Mouse (Mus musculus): ENCODE measurements at regions not wholly inside any gene's neighbourhood (a gene's known extent, or its start where the extent isn't known, plus 50 kb on each side); places are given as distances from the start of the nearest gene placed in this dataset.
"Not testable (repeated sequence)": the region's sequence is repeated elsewhere in the genome, so short reads cannot be mapped to it uniquely, and the experiment has no call there.

DNA sequence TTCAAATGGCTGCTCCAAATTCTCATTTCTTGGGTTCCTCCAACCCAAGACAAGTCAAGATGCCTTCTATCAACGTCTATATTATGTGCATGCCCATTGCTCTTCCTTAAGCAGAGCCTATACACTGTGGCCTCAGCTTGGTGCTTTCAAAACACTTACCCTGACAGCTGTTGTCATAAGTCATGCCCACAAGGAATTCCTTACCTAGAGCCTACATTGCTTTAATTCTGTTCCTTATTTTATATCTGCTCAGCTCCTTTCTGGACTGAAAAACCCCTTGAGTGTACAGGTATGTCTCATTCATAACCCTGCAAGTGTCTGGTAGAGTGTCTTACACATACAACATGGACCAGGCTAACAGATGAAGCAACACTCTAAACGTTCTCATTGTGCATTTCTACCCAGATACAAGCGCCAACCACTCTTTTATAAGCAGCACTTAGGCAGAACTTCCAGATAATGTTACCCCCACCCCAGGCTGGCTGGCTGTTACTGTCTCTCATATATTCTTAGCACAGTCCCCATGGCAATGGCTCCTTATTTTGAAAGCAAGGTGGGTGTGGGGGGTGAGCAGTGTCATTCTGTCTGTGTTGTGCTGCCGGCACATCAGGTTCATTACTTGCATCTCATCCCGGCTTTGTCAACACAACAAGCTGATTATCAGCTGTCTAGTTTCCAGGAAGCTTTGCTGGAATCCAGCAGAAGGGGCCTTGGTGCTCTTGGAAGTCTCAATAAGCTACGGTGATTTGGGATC is 176.6 kb downstream of the Ifng start:
- ATAC-seq (ENCODE audit: insufficient read depth, low FRiP score, low read depth): no peak
- Histone ChIP-seq H3K36me3 (no peaks in the 10 kb centered on the region), H3K9ac (no peak overlapping the region), H3K27ac (no peak overlapping the region), H3K4me3 (replicated peaks) (no peak overlapping the region), H3K27me3 (replicated peaks) (no peaks in the 10 kb centered on the region), H3K4me2 (no peak overlapping the region), H3K9me3 (no peaks in the 10 kb centered on the region), H3K4me1 (no peaks in the 10 kb centered on the region)
- 81% methylated on average over 6 of the region's 6 CpGs for WGBS

DNA sequence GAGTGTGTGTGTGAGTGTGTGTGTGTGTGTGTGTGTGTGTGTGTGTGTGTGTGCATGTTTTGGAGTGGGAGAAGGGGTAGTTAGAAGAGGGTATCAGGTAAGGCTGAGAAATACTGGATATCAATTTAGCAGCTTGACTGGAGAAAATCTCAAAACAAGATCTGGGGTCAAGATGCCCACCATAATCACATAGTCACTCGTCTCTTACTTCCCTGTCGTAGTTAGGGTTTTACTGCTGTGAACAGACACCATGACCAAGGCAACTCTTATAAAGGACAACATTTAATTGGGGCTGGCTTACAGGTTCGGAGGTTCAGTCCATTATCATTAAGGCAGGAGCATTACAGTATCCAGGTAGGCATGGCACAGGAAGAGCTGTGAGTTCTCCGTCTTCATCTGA is 177.4 kb downstream of the Ifng start:
- not testable (repeated sequence) for H3K27me3 ChIP-seq (replicated peaks); H3K9ac ChIP-seq; H3K36me3 ChIP-seq; ATAC-seq (ENCODE audit: insufficient read depth, low FRiP score, low read depth); H3K27ac ChIP-seq; H3K9me3 ChIP-seq; H3K4me1 ChIP-seq; H3K4me2 ChIP-seq; H3K4me3 ChIP-seq (replicated peaks)
- 89% methylated on average over 4 of the region's 4 CpGs for WGBS

DNA sequence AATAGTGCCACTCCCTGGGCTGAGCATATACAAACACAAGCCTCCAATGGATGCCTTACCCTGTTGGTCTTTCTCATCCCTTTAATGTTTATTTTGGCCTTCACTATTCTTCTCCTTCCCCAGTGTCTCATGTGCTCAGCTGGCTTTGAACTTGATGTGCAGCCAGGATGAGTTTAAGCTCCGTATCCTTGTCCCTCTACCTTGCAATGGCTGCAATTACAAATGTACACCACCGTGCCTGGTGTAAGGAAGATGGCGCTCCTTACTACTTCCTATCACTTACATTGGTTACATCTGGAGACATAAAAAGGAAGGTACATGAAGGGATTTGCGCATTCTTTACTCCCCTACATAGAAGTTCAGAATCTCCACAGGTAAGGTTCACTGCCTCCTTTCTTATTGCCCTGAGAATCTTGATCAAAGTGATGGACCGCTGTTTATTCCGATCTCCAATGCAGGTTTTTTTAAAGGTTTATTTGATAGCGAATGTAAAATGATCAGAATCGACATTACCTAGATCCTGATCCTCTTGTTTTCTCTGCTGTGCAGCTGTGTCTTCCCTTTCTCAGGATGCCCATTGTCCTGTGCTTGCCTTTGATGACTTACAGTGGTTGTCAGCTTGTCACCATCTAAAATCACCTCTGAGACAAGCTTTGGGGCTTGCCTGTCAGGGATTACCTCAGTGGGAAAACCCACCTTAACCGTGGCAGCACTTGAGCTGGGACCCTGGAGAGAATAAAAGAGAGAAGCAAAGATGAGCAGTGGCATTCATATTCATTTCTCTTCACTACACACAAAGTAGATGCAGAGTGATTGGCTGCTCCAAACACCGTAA is 178.1 kb downstream of the Ifng start:
- Histone ChIP-seq H3K9ac (no peak overlapping the region), H3K27ac (no peak overlapping the region), H3K4me2 (no peak overlapping the region), H3K4me1 (no peaks in the 10 kb centered on the region), H3K9me3 (no peaks in the 10 kb centered on the region), H3K4me3 (replicated peaks) (no peak overlapping the region), H3K27me3 (replicated peaks) (no peaks in the 10 kb centered on the region), H3K36me3 (no peaks in the 10 kb centered on the region)
- no peak for ATAC-seq (ENCODE audit: insufficient read depth, low FRiP score, low read depth)
- 90% methylated on average over 10 of the region's 10 CpGs for WGBS

DNA sequence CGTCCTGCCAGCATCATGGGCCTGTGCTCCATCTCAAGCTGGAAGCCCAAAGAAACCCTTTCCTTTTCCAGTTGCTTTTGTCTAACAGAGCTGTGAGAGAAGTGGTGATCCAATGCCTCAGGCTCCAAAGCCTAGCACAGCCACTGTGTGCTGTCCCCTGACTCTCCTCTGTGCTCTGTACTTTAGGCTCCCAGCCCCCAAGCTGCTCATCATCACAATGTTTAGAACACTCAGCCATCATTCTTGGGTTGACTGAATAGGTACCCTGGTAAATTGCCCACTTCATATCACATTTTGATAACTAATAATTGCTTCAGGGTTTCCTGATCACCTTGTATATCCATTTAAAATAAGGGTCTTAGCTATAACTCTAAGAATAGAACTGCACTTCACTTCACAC is 178.8 kb downstream of the Ifng start:
- no peaks in the 10 kb centered on the region for H3K9me3 ChIP-seq
- no peaks in the 10 kb centered on the region for H3K36me3 ChIP-seq
- H3K4me3 ChIP-seq (replicated peaks): no peak overlapping the region
- H3K4me2 ChIP-seq: no peak overlapping the region
- H3K4me1 ChIP-seq: no peaks in the 10 kb centered on the region
- H3K27me3 ChIP-seq (replicated peaks): no peaks in the 10 kb centered on the region
- H3K27ac ChIP-seq: no peak overlapping the region
- no peak overlapping the region for H3K9ac ChIP-seq
- 73% methylated on average over 1 of the region's 1 CpGs for WGBS
- ATAC-seq (ENCODE audit: insufficient read depth, low FRiP score, low read depth): no peak

DNA sequence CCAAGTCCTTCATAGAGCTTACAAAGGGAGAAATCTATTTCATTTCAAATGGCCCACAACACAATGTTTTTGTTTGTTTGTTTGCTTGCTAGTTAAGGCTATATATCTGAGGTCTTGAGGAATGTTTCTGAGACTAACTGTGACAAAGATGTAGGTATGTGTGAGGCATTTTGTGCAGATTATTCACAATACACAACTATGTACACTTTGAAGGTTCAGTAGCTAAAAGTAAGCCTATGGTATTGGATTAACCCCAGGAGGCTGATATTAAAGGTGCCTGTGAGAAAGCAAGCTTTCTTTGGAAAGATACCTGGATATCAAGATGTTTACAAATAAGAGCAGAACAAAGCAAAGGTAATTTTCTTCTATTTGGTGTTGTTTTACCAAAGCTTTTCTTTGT is 179.8 kb downstream of the Ifng start:
- Histone ChIP-seq H3K36me3 (no peaks in the 10 kb centered on the region), H3K9me3 (no peaks in the 10 kb centered on the region), H3K4me2 (no peak overlapping the region), H3K4me3 (replicated peaks) (no peak overlapping the region), H3K27ac (no peak overlapping the region), H3K27me3 (replicated peaks) (no peaks in the 10 kb centered on the region), H3K9ac (no peak overlapping the region), H3K4me1 (no peaks in the 10 kb centered on the region)
- ATAC-seq (ENCODE audit: insufficient read depth, low FRiP score, low read depth): no peak

DNA sequence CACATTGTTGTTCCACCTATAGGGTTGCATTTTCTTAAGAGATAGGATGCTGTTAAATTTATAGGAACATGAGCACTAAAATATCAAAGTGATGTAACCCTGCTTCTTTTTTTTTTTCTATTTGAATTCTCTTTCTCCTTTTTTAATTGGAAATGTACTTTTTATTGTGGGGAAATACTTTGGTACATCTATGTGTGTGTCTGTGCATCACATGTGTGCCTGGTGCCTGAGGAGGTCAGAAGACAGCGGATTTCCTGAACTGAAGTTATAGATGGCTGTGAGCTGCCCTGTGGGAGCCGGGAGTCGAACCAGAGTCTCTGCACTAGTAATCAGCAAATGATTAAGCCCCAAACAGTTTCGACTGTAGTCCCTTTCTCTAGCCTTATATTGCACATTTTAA is 180.7 kb downstream of the Ifng start:
- H3K4me1 ChIP-seq: no peaks in the 10 kb centered on the region
- no peak overlapping the region for H3K4me2 ChIP-seq
- H3K27me3 ChIP-seq (replicated peaks): no peaks in the 10 kb centered on the region
- 79% methylated on average over 4 of the region's 4 CpGs for WGBS
- H3K4me3 ChIP-seq (replicated peaks): no peak overlapping the region
- H3K9ac ChIP-seq: no peak overlapping the region
- H3K27ac ChIP-seq: no peak overlapping the region
- ATAC-seq (ENCODE audit: insufficient read depth, low FRiP score, low read depth): no peak
- H3K9me3 ChIP-seq: no peaks in the 10 kb centered on the region
- no peaks in the 10 kb centered on the region for H3K36me3 ChIP-seq

DNA sequence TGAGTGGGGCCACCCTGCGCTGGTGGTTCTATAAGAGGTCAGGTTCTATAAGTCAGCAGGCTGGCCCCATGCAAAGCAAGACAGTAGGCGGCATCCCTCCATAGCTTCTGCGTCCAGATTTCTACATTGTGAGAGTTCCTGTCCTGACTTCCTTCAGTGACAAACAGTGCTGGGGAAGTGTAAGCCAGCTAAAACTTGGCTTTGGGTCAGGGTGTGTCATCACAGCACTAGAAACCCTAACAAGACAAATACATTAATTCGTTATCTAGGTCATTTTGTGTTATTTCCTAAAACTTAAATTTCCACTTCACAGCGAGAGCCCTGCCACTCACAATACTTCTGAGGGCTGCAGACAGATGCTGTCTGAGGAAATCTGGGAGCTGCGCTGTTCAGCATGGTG is 181.3 kb downstream of the Ifng start:
- H3K4me2 ChIP-seq: no peak overlapping the region
- ATAC-seq (ENCODE audit: insufficient read depth, low FRiP score, low read depth): no peak
- WGBS: 74% methylated on average over 6 of the region's 6 CpGs
- no peak overlapping the region for H3K27ac ChIP-seq
- H3K9ac ChIP-seq: no peak overlapping the region
- no peaks in the 10 kb centered on the region for H3K36me3 ChIP-seq
- no peaks in the 10 kb centered on the region for H3K4me1 ChIP-seq
- H3K9me3 ChIP-seq: no peaks in the 10 kb centered on the region
- no peaks in the 10 kb centered on the region for H3K27me3 ChIP-seq (replicated peaks)
- no peak overlapping the region for H3K4me3 ChIP-seq (replicated peaks)

DNA sequence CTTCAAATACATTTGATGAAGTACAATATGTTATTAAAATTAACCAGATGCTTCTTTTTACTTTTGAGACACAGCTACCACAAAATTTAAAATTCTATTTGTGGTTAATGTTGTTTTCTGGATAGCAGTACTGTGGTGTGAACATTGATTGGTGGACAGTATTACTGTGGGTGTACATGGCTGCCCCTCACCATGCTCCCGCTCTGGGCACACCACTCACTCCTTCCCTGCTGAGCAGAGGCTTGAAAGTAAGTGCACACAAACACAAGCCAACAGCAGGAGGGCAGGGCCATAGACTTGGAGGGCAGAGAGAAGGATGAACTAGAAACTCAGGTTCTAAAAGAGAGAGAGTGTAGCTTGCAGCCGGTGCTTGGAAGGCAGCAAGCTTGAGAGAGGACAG is 182.1 kb downstream of the Ifng start:
- H3K4me3 ChIP-seq (replicated peaks): no peak overlapping the region
- 86% methylated on average over 2 of the region's 2 CpGs for WGBS
- H3K4me1 ChIP-seq: no peaks in the 10 kb centered on the region
- no peak overlapping the region for H3K9ac ChIP-seq
- H3K36me3 ChIP-seq: no peaks in the 10 kb centered on the region
- ATAC-seq (ENCODE audit: insufficient read depth, low FRiP score, low read depth): no peak
- no peaks in the 10 kb centered on the region for H3K27me3 ChIP-seq (replicated peaks)
- H3K27ac ChIP-seq: no peak overlapping the region
- H3K9me3 ChIP-seq: no peaks in the 10 kb centered on the region
- H3K4me2 ChIP-seq: no peak overlapping the region

DNA sequence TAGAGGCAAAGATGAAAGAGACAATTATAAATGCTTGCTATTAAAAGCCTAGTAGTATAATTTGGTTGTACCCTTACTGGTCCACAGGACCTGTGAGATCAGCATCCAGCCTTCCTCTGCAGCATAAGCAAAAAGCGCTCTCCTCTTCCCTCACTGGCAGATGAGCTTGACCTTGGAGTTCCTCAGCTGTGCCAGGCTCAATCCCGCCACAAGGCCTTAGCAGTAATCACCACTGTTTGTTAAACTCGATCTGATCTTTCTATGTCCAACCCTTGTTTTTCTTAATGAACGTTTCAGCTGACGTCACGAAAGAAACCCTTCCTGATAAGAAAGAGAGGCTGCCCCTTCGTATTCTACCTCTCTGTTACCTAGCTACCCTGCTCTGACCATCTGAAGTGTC is 183.5 kb downstream of the Ifng start:
- no peak overlapping the region for H3K9ac ChIP-seq
- H3K4me3 ChIP-seq (replicated peaks): no peak overlapping the region
- H3K27me3 ChIP-seq (replicated peaks): no peaks in the 10 kb centered on the region
- WGBS: 76% methylated on average over 7 of the region's 7 CpGs
- H3K9me3 ChIP-seq: no peaks in the 10 kb centered on the region
- H3K4me2 ChIP-seq: no peak overlapping the region
- no peaks in the 10 kb centered on the region for H3K36me3 ChIP-seq
- no peak for ATAC-seq (ENCODE audit: insufficient read depth, low FRiP score, low read depth)
- H3K27ac ChIP-seq: no peak overlapping the region
- no peaks in the 10 kb centered on the region for H3K4me1 ChIP-seq

DNA sequence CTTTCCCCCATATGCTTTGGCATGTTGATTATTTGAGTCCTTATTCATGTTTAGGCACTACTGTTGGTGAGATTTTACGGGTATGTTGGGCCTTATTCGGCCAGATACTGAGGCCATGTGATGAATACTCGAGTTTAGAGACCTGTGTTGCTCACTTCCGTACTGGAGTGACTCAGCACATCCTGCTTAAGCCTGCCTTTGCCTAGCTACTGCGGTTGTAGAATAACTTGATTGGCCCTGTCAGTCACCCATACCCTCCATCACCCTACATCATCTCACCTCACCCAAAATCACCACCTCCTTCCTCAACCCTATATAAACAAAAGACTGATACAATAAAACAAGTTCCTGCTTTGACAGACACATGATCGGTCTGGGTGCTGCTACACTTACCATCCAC is 187.2 kb downstream of the Ifng start:
- H3K4me1 ChIP-seq: no peaks in the 10 kb centered on the region
- H3K27ac ChIP-seq: no peak overlapping the region
- no peak overlapping the region for H3K4me2 ChIP-seq
- no peaks in the 10 kb centered on the region for H3K9me3 ChIP-seq
- 83% methylated on average over 6 of the region's 6 CpGs for WGBS
- H3K4me3 ChIP-seq (replicated peaks): no peak overlapping the region
- no peaks in the 10 kb centered on the region for H3K27me3 ChIP-seq (replicated peaks)
- ATAC-seq (ENCODE audit: insufficient read depth, low FRiP score, low read depth): no peak
- no peak overlapping the region for H3K9ac ChIP-seq
- H3K36me3 ChIP-seq: no peaks in the 10 kb centered on the region

DNA sequence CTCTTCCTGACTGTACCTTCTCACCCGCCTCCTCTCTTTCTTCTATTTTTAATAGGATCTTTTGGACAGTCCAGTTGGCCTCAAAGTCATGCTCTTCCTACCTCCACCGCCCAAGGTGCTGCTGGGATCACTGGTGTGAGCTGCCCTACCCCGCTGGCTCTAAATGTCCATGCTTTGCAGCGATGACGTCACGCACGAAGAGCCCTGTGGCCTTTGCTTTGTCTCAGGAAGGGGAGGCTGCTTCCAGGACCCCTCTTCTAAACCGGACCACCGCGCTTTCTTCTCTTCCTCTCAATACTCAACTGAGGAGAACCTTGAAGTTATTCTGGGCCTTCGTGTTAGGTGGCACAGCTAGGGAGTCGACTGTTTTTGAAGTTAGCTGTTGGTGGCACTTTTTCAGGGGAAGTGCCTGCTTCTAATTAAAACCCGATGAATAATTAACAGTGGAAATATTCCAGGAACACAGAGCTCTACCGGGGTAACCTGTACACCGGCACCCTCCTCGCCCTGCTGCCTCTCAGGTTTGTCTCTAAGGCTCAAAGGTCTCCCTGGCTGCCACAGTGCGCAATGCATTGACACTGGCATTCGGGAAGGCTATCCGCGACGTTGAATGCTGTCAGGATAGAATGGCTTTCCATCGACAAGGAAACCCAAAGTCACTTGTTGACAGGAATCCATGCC is 188.7 kb downstream of the Ifng start:
- H3K4me2 ChIP-seq: no peak overlapping the region
- H3K4me3 ChIP-seq (replicated peaks): no peak overlapping the region
- no peaks in the 10 kb centered on the region for H3K27me3 ChIP-seq (replicated peaks)
- H3K36me3 ChIP-seq: no peaks in the 10 kb centered on the region
- no peaks in the 10 kb centered on the region for H3K4me1 ChIP-seq
- ATAC-seq (ENCODE audit: insufficient read depth, low FRiP score, low read depth): no peak
- H3K9me3 ChIP-seq: no peaks in the 10 kb centered on the region
- no peak overlapping the region for H3K9ac ChIP-seq
- no peak overlapping the region for H3K27ac ChIP-seq
- 87% methylated on average over 22 of the region's 22 CpGs for WGBS

DNA sequence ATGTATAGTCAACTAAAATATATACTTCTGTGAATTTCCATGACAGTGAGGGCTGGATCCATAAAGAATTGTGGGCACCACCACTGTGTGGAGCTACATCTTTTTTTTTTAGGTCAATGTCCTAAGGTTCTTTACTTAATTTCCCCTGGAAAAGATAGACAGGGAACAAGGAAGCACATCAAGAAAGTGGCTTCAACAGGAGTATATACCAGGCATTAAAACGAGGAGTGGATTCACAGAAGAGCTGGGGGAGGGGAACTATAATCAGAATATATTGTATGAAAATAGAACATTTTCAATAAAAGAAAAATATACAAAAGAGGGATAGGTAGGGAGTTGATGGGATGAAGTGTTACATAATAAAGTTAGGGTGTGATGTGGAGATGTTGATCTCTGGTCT is 190.9 kb downstream of the Ifng start:
- WGBS: 85% methylated on average over 1 of the region's 1 CpGs

More for the DNA sequence above, 190.9 kb downstream of the Ifng start:
- H3K4me1 ChIP-seq: no peaks in the 10 kb centered on the region
- no peaks in the 10 kb centered on the region for H3K36me3 ChIP-seq
- no peak overlapping the region for H3K27ac ChIP-seq
- H3K27me3 ChIP-seq (replicated peaks): no peaks in the 10 kb centered on the region
- no peak overlapping the region for H3K4me3 ChIP-seq (replicated peaks)
- no peak for ATAC-seq (ENCODE audit: insufficient read depth, low FRiP score, low read depth)
- no peak overlapping the region for H3K4me2 ChIP-seq
- no peaks in the 10 kb centered on the region for H3K9me3 ChIP-seq
- H3K9ac ChIP-seq: no peak overlapping the region
